Mouse (Mus musculus): ENCODE data around the gene Rai14.

DNA sequence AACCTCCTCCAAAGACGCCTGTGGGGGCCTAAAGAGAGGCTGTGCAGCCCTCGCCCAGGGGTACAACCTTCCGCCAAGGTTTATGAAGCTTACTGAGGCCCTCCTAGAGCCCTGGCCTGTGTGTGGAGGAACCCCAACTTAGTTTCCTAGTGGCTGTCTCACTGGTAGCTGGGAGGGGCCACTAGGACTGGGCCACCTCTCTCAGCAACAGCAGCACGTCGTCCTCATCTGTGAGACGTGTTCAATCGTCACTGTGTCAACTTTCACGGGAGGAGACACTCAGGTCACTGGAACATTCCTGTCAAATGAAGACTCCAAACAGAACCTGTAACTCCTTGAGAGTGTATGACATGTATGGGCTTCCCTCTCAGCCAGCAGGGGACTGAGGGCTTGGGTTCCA, 8.0 kb downstream of the Rai14 start:
- TF ChIP-seq CTCF (IDR thresholded peaks at IDR 0.05; ENCODE audit: low read depth) (no peak), EP300 (IDR thresholded peaks at IDR 0.05; ENCODE audit: low read depth) (no peak)
